Mouse (Mus musculus): ENCODE results near the gene Tnfsf14. TPM values are rescaled to one million over a fixed set of nuclear protein-coding genes. Genes with fewer than 3 reads are reported as not detected.

The Tnfsf14 gene
- polyA plus RNA-seq, 1 experiment = not detected

- peaks cover 21% of the 10 kb centered on the region for H3K27me3 ChIP-seq (ENCODE audit: control insufficient read depth, insufficient read depth, insufficient read length)
- H3K36me3 ChIP-seq (ENCODE audit: control insufficient read depth, insufficient read depth) = no peaks in the 10 kb centered on the region
- no peak overlapping the region for H3K4me2 ChIP-seq (ENCODE audit: low read depth)
- TF ChIP-seq MYOD1 (IDR thresholded peaks at IDR 0.05; ENCODE audit: control insufficient read depth in 1 of 3, insufficient read length in 2 of 3, low read depth in 2 of 3) = no peak
- no peak for TF ChIP-seq MAX (IDR thresholded peaks at IDR 0.05; ENCODE audit: low read depth)
- TF ChIP-seq E2F4 (IDR thresholded peaks at IDR 0.05; ENCODE audit: insufficient read depth) = no peak
- no peak for TF ChIP-seq CEBPB (IDR thresholded peaks at IDR 0.05; ENCODE audit: insufficient read depth, poor library complexity, severe bottlenecking)
- TF ChIP-seq SRF (IDR thresholded peaks at IDR 0.05; ENCODE audit: control insufficient read depth, insufficient read length, low read depth) = no peak
- TF ChIP-seq TCF3 (IDR thresholded peaks at IDR 0.05; ENCODE audit: insufficient read length, low read depth) = no peak
- TF ChIP-seq POLR2AphosphoS2 (IDR thresholded peaks at IDR 0.05; ENCODE audit: insufficient read length, low read depth) = no peak
- no peak for TF ChIP-seq REST (IDR thresholded peaks at IDR 0.05; ENCODE audit: insufficient read depth, insufficient read length)
- TF ChIP-seq USF1 (IDR thresholded peaks at IDR 0.05; ENCODE audit: low read depth) = no peak
- TF ChIP-seq POLR2A (IDR thresholded peaks at IDR 0.05; ENCODE audit: insufficient read length, low read depth) = no peak
- no peak for TF ChIP-seq MYOG (IDR thresholded peaks at IDR 0.05; ENCODE audit: control insufficient read depth in 1 of 3, insufficient read depth in 1 of 3, insufficient read length in 2 of 3, low read depth in 2 of 3)
- no peak for TF ChIP-seq TCF12 (IDR thresholded peaks at IDR 0.05; ENCODE audit: insufficient read depth, poor library complexity, severe bottlenecking)
- no peak overlapping the region for H3K4me3 ChIP-seq
- no peaks in the 10 kb centered on the region for H3K79me2 ChIP-seq (ENCODE audit: control insufficient read depth, insufficient read depth)
- H3ac ChIP-seq (ENCODE audit: control insufficient read depth, insufficient read length) = no peak overlapping the region
Observed at GRCm38 (mm10) chr17:57228873-57229272, 34.9 kb upstream of the Tnfsf14 start.

- H3K4me3 ChIP-seq = no peak within 1 kb of the TSS
- no peak within 1 kb of the TSS for H3ac ChIP-seq (ENCODE audit: control insufficient read depth, insufficient read length)
- TF ChIP-seq REST (IDR thresholded peaks at IDR 0.05; ENCODE audit: insufficient read depth, insufficient read length) = no peak
- no peak for TF ChIP-seq CEBPB (IDR thresholded peaks at IDR 0.05; ENCODE audit: insufficient read depth, poor library complexity, severe bottlenecking)
- TF ChIP-seq POLR2AphosphoS2 (IDR thresholded peaks at IDR 0.05; ENCODE audit: insufficient read length, low read depth) = no peak
- no peak for TF ChIP-seq POLR2A (IDR thresholded peaks at IDR 0.05; ENCODE audit: insufficient read length, low read depth)
- no peak for TF ChIP-seq TCF3 (IDR thresholded peaks at IDR 0.05; ENCODE audit: insufficient read length, low read depth)
- no peak for TF ChIP-seq USF1 (IDR thresholded peaks at IDR 0.05; ENCODE audit: low read depth)
- no peak for TF ChIP-seq MYOD1 (IDR thresholded peaks at IDR 0.05; ENCODE audit: control insufficient read depth in 1 of 3, insufficient read length in 2 of 3, low read depth in 2 of 3)
- no peak for TF ChIP-seq TCF12 (IDR thresholded peaks at IDR 0.05; ENCODE audit: insufficient read depth, poor library complexity, severe bottlenecking)
- no peak for TF ChIP-seq MAX (IDR thresholded peaks at IDR 0.05; ENCODE audit: low read depth)
- no peak for TF ChIP-seq MYOG (IDR thresholded peaks at IDR 0.05; ENCODE audit: control insufficient read depth in 1 of 3, insufficient read depth in 1 of 3, insufficient read length in 2 of 3, low read depth in 2 of 3)
- TF ChIP-seq SRF (IDR thresholded peaks at IDR 0.05; ENCODE audit: control insufficient read depth, insufficient read length, low read depth) = no peak
- no peak for TF ChIP-seq E2F4 (IDR thresholded peaks at IDR 0.05; ENCODE audit: insufficient read depth)
- H3K27me3 ChIP-seq (ENCODE audit: control insufficient read depth, insufficient read depth, insufficient read length) = peaks cover 28% of the 10 kb centered on the region
- H3K36me3 ChIP-seq (ENCODE audit: control insufficient read depth, insufficient read depth) = no peaks in the 10 kb centered on the region
- H3K79me2 ChIP-seq (ENCODE audit: control insufficient read depth, insufficient read depth) = no peaks in the 10 kb centered on the region
- H3K4me2 ChIP-seq (ENCODE audit: low read depth) = no peak within 1 kb of the TSS
Observed at GRCm38 (mm10) chr17:57228014-57228413, 34.0 kb upstream of the Tnfsf14 start, which contains the start of gene C3. TSS of gene C3 (minus strand) at chr17:57228136.

- Histone ChIP-seq H3ac (ENCODE audit: control insufficient read depth, insufficient read length) (no peak overlapping the region), H3K36me3 (ENCODE audit: control insufficient read depth, insufficient read depth) (no peaks in the 10 kb centered on the region), H3K27me3 (ENCODE audit: control insufficient read depth, insufficient read depth, insufficient read length) (peaks cover 32% of the 10 kb centered on the region), H3K4me2 (ENCODE audit: low read depth) (no peak overlapping the region), H3K79me2 (ENCODE audit: control insufficient read depth, insufficient read depth) (no peaks in the 10 kb centered on the region), H3K4me3 (no peak overlapping the region)
- no peak for TF ChIP-seq TCF3 (IDR thresholded peaks at IDR 0.05; ENCODE audit: insufficient read length, low read depth)
- no peak for TF ChIP-seq USF1 (IDR thresholded peaks at IDR 0.05; ENCODE audit: low read depth)
- TF ChIP-seq REST (IDR thresholded peaks at IDR 0.05; ENCODE audit: insufficient read depth, insufficient read length) = no peak
- no peak for TF ChIP-seq MYOG (IDR thresholded peaks at IDR 0.05; ENCODE audit: control insufficient read depth in 1 of 3, insufficient read depth in 1 of 3, insufficient read length in 2 of 3, low read depth in 2 of 3)
- TF ChIP-seq E2F4 (IDR thresholded peaks at IDR 0.05; ENCODE audit: insufficient read depth) = no peak
- no peak for TF ChIP-seq MYOD1 (IDR thresholded peaks at IDR 0.05; ENCODE audit: control insufficient read depth in 1 of 3, insufficient read length in 2 of 3, low read depth in 2 of 3)
- no peak for TF ChIP-seq MAX (IDR thresholded peaks at IDR 0.05; ENCODE audit: low read depth)
- TF ChIP-seq POLR2A (IDR thresholded peaks at IDR 0.05; ENCODE audit: insufficient read length, low read depth) = no peak
- TF ChIP-seq TCF12 (IDR thresholded peaks at IDR 0.05; ENCODE audit: insufficient read depth, poor library complexity, severe bottlenecking) = no peak
- no peak for TF ChIP-seq SRF (IDR thresholded peaks at IDR 0.05; ENCODE audit: control insufficient read depth, insufficient read length, low read depth)
- TF ChIP-seq POLR2AphosphoS2 (IDR thresholded peaks at IDR 0.05; ENCODE audit: insufficient read length, low read depth) = no peak
- no peak for TF ChIP-seq CEBPB (IDR thresholded peaks at IDR 0.05; ENCODE audit: insufficient read depth, poor library complexity, severe bottlenecking)
Observed at GRCm38 (mm10) chr17:57227468-57227867, 33.5 kb upstream of the Tnfsf14 start.

- H3K27me3 ChIP-seq (ENCODE audit: control insufficient read depth, insufficient read depth, insufficient read length) = peaks cover 48% of the 10 kb centered on the region
- no peak overlapping the region for H3K4me2 ChIP-seq (ENCODE audit: low read depth)
Observed at GRCm38 (mm10) chr17:57223313-57223712, 29.3 kb upstream of the Tnfsf14 start.

GRCm38 (mm10) chr17:57221911-57222310 is 27.9 kb upstream of the Tnfsf14 start:
- H3K4me2 ChIP-seq (ENCODE audit: low read depth) = no peak overlapping the region
- H3K36me3 ChIP-seq (ENCODE audit: control insufficient read depth, insufficient read depth) = no peaks in the 10 kb centered on the region
- no peak overlapping the region for H3K4me3 ChIP-seq
- H3ac ChIP-seq (ENCODE audit: control insufficient read depth, insufficient read length) = no peak overlapping the region
- peaks cover 48% of the 10 kb centered on the region for H3K27me3 ChIP-seq (ENCODE audit: control insufficient read depth, insufficient read depth, insufficient read length)
- TF ChIP-seq USF1 (IDR thresholded peaks at IDR 0.05; ENCODE audit: low read depth) (no peak), MYOG (IDR thresholded peaks at IDR 0.05; ENCODE audit: control insufficient read depth in 1 of 3, insufficient read depth in 1 of 3, insufficient read length in 2 of 3, low read depth in 2 of 3) (no peak), CEBPB (IDR thresholded peaks at IDR 0.05; ENCODE audit: insufficient read depth, poor library complexity, severe bottlenecking) (no peak), MAX (IDR thresholded peaks at IDR 0.05; ENCODE audit: low read depth) (no peak), TCF12 (IDR thresholded peaks at IDR 0.05; ENCODE audit: insufficient read depth, poor library complexity, severe bottlenecking) (no peak), E2F4 (IDR thresholded peaks at IDR 0.05; ENCODE audit: insufficient read depth) (no peak), MYOD1 (IDR thresholded peaks at IDR 0.05; ENCODE audit: control insufficient read depth in 1 of 3, insufficient read length in 2 of 3, low read depth in 2 of 3) (no peak), REST (IDR thresholded peaks at IDR 0.05; ENCODE audit: insufficient read depth, insufficient read length) (no peak), POLR2A (IDR thresholded peaks at IDR 0.05; ENCODE audit: insufficient read length, low read depth) (no peak), SRF (IDR thresholded peaks at IDR 0.05; ENCODE audit: control insufficient read depth, insufficient read length, low read depth) (no peak), POLR2AphosphoS2 (IDR thresholded peaks at IDR 0.05; ENCODE audit: insufficient read length, low read depth) (no peak), TCF3 (IDR thresholded peaks at IDR 0.05; ENCODE audit: insufficient read length, low read depth) (no peak)
- no peaks in the 10 kb centered on the region for H3K79me2 ChIP-seq (ENCODE audit: control insufficient read depth, insufficient read depth)

More at GRCm38 (mm10) chr17:57223313-57223712, 29.3 kb upstream of the Tnfsf14 start:
- Histone ChIP-seq H3ac (ENCODE audit: control insufficient read depth, insufficient read length) (no peak overlapping the region), H3K36me3 (ENCODE audit: control insufficient read depth, insufficient read depth) (no peaks in the 10 kb centered on the region), H3K4me3 (no peak overlapping the region), H3K79me2 (ENCODE audit: control insufficient read depth, insufficient read depth) (no peaks in the 10 kb centered on the region)
- TF ChIP-seq CEBPB (IDR thresholded peaks at IDR 0.05; ENCODE audit: insufficient read depth, poor library complexity, severe bottlenecking) = no peak
- TF ChIP-seq POLR2A (IDR thresholded peaks at IDR 0.05; ENCODE audit: insufficient read length, low read depth) = no peak
